Mouse (Mus musculus): ENCODE data around the gene Zfp91. TPM values are rescaled to one million over a fixed set of nuclear protein-coding genes. Genes with fewer than 3 reads are reported as not detected.
"Not testable (repeated sequence)": the region's sequence is repeated elsewhere in the genome, so short reads cannot be mapped to it uniquely, and the experiment has no call there.

The Zfp91 gene
- polyA plus RNA-seq, 1 experiment from 2014 or later = 15.3 TPM

- H3K9me3 ChIP-seq (replicated peaks; ENCODE audit: low read length) = no peaks in the 10 kb centered on the region
- H3K27me3 ChIP-seq (ENCODE audit: insufficient read depth, low read length) = no peaks in the 10 kb centered on the region
- H3K4me3 ChIP-seq (replicated peaks; ENCODE audit: low read depth, low read length) = no peak overlapping the region
- H3K27ac ChIP-seq = no peak overlapping the region
- 85% methylated on average over 2 of the region's 2 CpGs for WGBS
- ATAC-seq (replicated peaks; ENCODE audit: low FRiP score, low read depth) = no peak
- no peak for TF ChIP-seq CTCF (IDR thresholded peaks at IDR 0.05; ENCODE audit: low read depth)
- no peak overlapping the region for H3K9ac ChIP-seq (ENCODE audit: low read depth, low read length)
- no peaks in the 10 kb centered on the region for H3K4me1 ChIP-seq (replicated peaks; ENCODE audit: insufficient read depth, low read length)
- H3K4me2 ChIP-seq (ENCODE audit: low read length) = no peak overlapping the region
- no peak for DNase-seq (ENCODE audit: low spot score)
- H3K36me3 ChIP-seq (ENCODE audit: insufficient read depth, low read length) = no peaks in the 10 kb centered on the region
Measured at GRCm38 (mm10) chr19:12731950-12732349, 64.0 kb downstream of the Zfp91 start.

DNA sequence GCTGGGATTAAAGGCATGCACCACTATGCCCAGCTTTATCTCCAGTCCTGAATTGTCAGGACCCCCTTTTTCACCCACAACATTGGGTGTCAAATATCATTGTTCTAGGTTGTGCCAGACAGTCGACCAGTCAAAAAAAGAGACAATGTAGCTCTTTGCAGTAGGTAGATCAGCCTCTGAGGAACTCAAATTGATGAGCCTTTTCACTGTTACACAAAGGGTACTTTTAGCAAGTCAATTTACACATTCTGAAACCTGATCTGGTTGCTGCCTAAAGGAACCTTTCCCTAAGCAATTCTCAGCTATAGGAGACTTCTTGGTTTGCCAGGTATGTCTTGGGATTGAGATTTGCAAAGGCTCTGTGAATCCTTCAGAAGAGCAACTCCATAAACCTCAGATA is 64.9 kb downstream of the Zfp91 start:
- ATAC-seq (replicated peaks; ENCODE audit: low FRiP score, low read depth) = no peak
- WGBS = 65% methylated on average over 1 of the region's 1 CpGs
- no peak for DNase-seq (ENCODE audit: low spot score)

DNA sequence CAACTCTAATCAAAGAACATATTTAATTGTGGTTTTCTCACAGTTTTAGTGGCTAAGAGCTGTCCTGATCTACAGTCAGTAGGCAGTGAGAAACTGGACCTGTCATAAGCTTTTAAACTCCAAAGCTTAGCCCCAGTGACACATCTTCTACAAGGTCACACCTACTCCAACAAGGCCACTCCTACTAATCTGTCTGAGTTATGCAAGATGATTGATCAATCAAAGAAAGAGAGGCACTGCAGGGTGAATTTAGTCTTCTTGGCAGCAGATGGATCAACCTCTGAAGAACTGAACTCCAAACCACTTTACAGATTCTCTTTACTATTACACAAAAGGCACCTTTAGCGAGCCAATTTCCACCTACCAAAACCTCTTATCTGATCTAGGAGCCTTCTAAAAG is 70.1 kb downstream of the Zfp91 start:
- WGBS = 80% methylated on average over 1 of the region's 1 CpGs
- Histone ChIP-seq H3K4me1 (replicated peaks; ENCODE audit: insufficient read depth, low read length) (no peaks in the 10 kb centered on the region), H3K36me3 (ENCODE audit: insufficient read depth, low read length) (no peaks in the 10 kb centered on the region), H3K4me3 (replicated peaks; ENCODE audit: low read depth, low read length) (no peak overlapping the region), H3K27ac (no peak overlapping the region), H3K4me2 (ENCODE audit: low read length) (no peak overlapping the region), H3K9me3 (replicated peaks; ENCODE audit: low read length) (no peaks in the 10 kb centered on the region), H3K27me3 (ENCODE audit: insufficient read depth, low read length) (no peaks in the 10 kb centered on the region), H3K9ac (ENCODE audit: low read depth, low read length) (no peak overlapping the region)
- DNase-seq (ENCODE audit: low spot score) (no peak), ATAC-seq (replicated peaks; ENCODE audit: low FRiP score, low read depth) (no peak)
- TF ChIP-seq CTCF (IDR thresholded peaks at IDR 0.05; ENCODE audit: low read depth) = no peak

More for the DNA sequence above, 64.9 kb downstream of the Zfp91 start:
- no peaks in the 10 kb centered on the region for H3K27me3 ChIP-seq (ENCODE audit: insufficient read depth, low read length)
- no peaks in the 10 kb centered on the region for H3K36me3 ChIP-seq (ENCODE audit: insufficient read depth, low read length)
- H3K9ac ChIP-seq (ENCODE audit: low read depth, low read length) = no peak overlapping the region
- no peaks in the 10 kb centered on the region for H3K9me3 ChIP-seq (replicated peaks; ENCODE audit: low read length)
- H3K27ac ChIP-seq = no peak overlapping the region
- no peak for TF ChIP-seq CTCF (IDR thresholded peaks at IDR 0.05; ENCODE audit: low read depth)
- no peaks in the 10 kb centered on the region for H3K4me1 ChIP-seq (replicated peaks; ENCODE audit: insufficient read depth, low read length)
- no peak overlapping the region for H3K4me2 ChIP-seq (ENCODE audit: low read length)
- H3K4me3 ChIP-seq (replicated peaks; ENCODE audit: low read depth, low read length) = no peak overlapping the region

- Histone ChIP-seq H3K36me3 (ENCODE audit: insufficient read depth, low read length) (no peaks in the 10 kb centered on the region), H3K9ac (ENCODE audit: low read depth, low read length) (no peak overlapping the region), H3K27me3 (ENCODE audit: insufficient read depth, low read length) (no peaks in the 10 kb centered on the region), H3K4me3 (replicated peaks; ENCODE audit: low read depth, low read length) (no peak overlapping the region), H3K27ac (no peak overlapping the region), H3K4me1 (replicated peaks; ENCODE audit: insufficient read depth, low read length) (no peaks in the 10 kb centered on the region), H3K9me3 (replicated peaks; ENCODE audit: low read length) (no peaks in the 10 kb centered on the region), H3K4me2 (ENCODE audit: low read length) (no peak overlapping the region)
- WGBS = 93% methylated on average over 2 of the region's 3 CpGs
- peak; percentile 48; the same call in 1 of the 2 replicates for TF ChIP-seq CTCF (IDR thresholded peaks at IDR 0.05; ENCODE audit: low read depth)
- ATAC-seq (replicated peaks; ENCODE audit: low FRiP score, low read depth) (no peak), DNase-seq (ENCODE audit: low spot score) (peak; percentile 10)
Measured at GRCm38 (mm10) chr19:12722308-12722707, 73.6 kb downstream of the Zfp91 start.

GRCm38 (mm10) chr19:12721596-12721995 is 74.3 kb downstream of the Zfp91 start:
- H3K9ac ChIP-seq (ENCODE audit: low read depth, low read length); ATAC-seq (replicated peaks; ENCODE audit: low FRiP score, low read depth); H3K4me1 ChIP-seq (replicated peaks; ENCODE audit: insufficient read depth, low read length); H3K36me3 ChIP-seq (ENCODE audit: insufficient read depth, low read length); H3K27me3 ChIP-seq (ENCODE audit: insufficient read depth, low read length); DNase-seq (ENCODE audit: low spot score); H3K4me2 ChIP-seq (ENCODE audit: low read length); H3K4me3 ChIP-seq (replicated peaks; ENCODE audit: low read depth, low read length); H3K27ac ChIP-seq; H3K9me3 ChIP-seq (replicated peaks; ENCODE audit: low read length): not testable (repeated sequence)
- WGBS = 93% methylated on average over 7 of the region's 7 CpGs

DNA sequence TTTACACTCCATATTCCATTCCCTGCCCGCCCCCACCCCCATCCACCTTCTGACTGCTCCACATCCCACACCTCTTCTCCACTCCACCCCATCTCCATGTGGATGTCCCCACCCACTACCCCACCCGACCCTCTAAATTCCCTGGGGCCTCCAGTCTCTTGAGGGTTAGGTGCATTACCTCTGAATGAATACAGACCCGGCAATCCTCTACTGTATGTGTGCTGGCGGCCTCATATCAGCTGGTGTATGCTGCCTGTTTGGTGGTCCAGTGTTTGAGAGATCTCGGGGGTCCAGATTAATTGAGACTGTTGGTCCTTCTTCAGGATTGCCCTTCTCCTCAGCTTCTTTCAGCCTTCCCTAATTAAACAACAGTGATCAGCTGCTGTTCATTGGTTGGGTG is 75.0 kb downstream of the Zfp91 start:
- not testable (repeated sequence) for H3K4me1 ChIP-seq (replicated peaks; ENCODE audit: insufficient read depth, low read length); H3K9me3 ChIP-seq (replicated peaks; ENCODE audit: low read length); H3K4me3 ChIP-seq (replicated peaks; ENCODE audit: low read depth, low read length); ATAC-seq (replicated peaks; ENCODE audit: low FRiP score, low read depth); H3K27ac ChIP-seq; H3K27me3 ChIP-seq (ENCODE audit: insufficient read depth, low read length); DNase-seq (ENCODE audit: low spot score); H3K36me3 ChIP-seq (ENCODE audit: insufficient read depth, low read length); H3K4me2 ChIP-seq (ENCODE audit: low read length); H3K9ac ChIP-seq (ENCODE audit: low read depth, low read length)
- 91% methylated on average over 5 of the region's 5 CpGs for WGBS

DNA sequence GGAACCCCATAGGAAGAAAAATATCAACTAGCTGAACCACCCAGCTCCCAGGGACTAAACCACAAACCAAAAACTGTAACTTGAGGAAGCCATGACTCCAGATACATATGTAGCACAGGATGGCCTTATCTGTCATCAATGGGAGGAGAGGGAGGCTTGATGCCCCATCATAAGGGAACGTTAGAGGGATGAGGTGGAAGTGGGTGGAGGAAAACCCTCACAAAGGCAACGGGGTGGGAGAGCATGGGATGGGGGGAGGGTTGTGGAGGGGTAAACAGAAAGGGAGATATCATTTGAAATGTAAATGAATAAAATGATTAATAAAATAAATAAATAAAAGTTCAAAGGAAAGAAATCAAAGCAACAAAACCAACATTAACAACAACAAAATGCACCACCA is 75.5 kb downstream of the Zfp91 start:
- H3K9ac ChIP-seq (ENCODE audit: low read depth, low read length) = no peak overlapping the region
- ATAC-seq (replicated peaks; ENCODE audit: low FRiP score, low read depth) (no peak), DNase-seq (ENCODE audit: low spot score) (no peak)
- WGBS = 45% methylated on average over 2 of the region's 2 CpGs
- no peak overlapping the region for H3K4me2 ChIP-seq (ENCODE audit: low read length)
- H3K36me3 ChIP-seq (ENCODE audit: insufficient read depth, low read length) = no peaks in the 10 kb centered on the region
- H3K4me3 ChIP-seq (replicated peaks; ENCODE audit: low read depth, low read length) = no peak overlapping the region
- no peaks in the 10 kb centered on the region for H3K4me1 ChIP-seq (replicated peaks; ENCODE audit: insufficient read depth, low read length)
- no peaks in the 10 kb centered on the region for H3K9me3 ChIP-seq (replicated peaks; ENCODE audit: low read length)
- no peak overlapping the region for H3K27ac ChIP-seq
- no peaks in the 10 kb centered on the region for H3K27me3 ChIP-seq (ENCODE audit: insufficient read depth, low read length)
- no peak for TF ChIP-seq CTCF (IDR thresholded peaks at IDR 0.05; ENCODE audit: low read depth)

Data from kidney, postnatal 0 days (tissue).